Mouse (Mus musculus): ENCODE data around the gene Il4ra. TPM values are rescaled to one million over a fixed set of nuclear protein-coding genes. Genes with fewer than 3 reads are reported as not detected.

The Il4ra gene
- total RNA-seq, 4 experiments from 2014 or later = 5.2 to 10.1 (median 8.0) TPM

- no peak for DNase-seq (ENCODE audit: low spot score in 2 of 2)
These were observed 5.2 kb upstream of the Il4ra start for GRCm38 (mm10) chr7:125546727-125547126.

- no peak for DNase-seq (ENCODE audit: low spot score in 2 of 2)
These were observed 2.0 kb upstream of the Il4ra start for GRCm38 (mm10) chr7:125549916-125550315.

GRCm38 (mm10) chr7:125550881-125551381, 989 bp upstream of the Il4ra start:
- no peak for DNase-seq (ENCODE audit: low spot score in 2 of 2)

GRCm38 (mm10) chr7:125552851-125553555, 1.1 kb downstream of the Il4ra start:
- DNase-seq (ENCODE audit: low spot score in 2 of 2) = no peak

- no peak for DNase-seq (ENCODE audit: low spot score in 2 of 2)
These were observed 1.9 kb downstream of the Il4ra start for GRCm38 (mm10) chr7:125553653-125554428.

- DNase-seq (ENCODE audit: low spot score in 2 of 2) = no peak
These were observed 2.7 kb downstream of the Il4ra start for GRCm38 (mm10) chr7:125554456-125555114.

GRCm38 (mm10) chr7:125555351-125555872, 3.5 kb downstream of the Il4ra start:
- DNase-seq (ENCODE audit: low spot score in 2 of 2) = no peak

- DNase-seq (ENCODE audit: low spot score in 2 of 2) = no peak
These were observed 4.2 kb downstream of the Il4ra start for GRCm38 (mm10) chr7:125556096-125556495.

- no peak for DNase-seq (ENCODE audit: low spot score in 2 of 2)
These were observed 4.9 kb downstream of the Il4ra start for GRCm38 (mm10) chr7:125556865-125557264.

GRCm38 (mm10) chr7:125558401-125558945, 6.6 kb downstream of the Il4ra start:
- DNase-seq (ENCODE audit: low spot score in 2 of 2) = no peak

- DNase-seq (ENCODE audit: low spot score in 2 of 2) = no peak
These were observed 7.1 kb downstream of the Il4ra start for GRCm38 (mm10) chr7:125558997-125559396.

GRCm38 (mm10) chr7:125559537-125559936, 7.6 kb downstream of the Il4ra start:
- no peak for DNase-seq (ENCODE audit: low spot score in 2 of 2)

GRCm38 (mm10) chr7:125560146-125560785, 8.3 kb downstream of the Il4ra start:
- DNase-seq (ENCODE audit: low spot score in 2 of 2) = no peak

GRCm38 (mm10) chr7:125561085-125561690, 9.3 kb downstream of the Il4ra start:
- no peak for DNase-seq (ENCODE audit: low spot score in 2 of 2)

- no peak for DNase-seq (ENCODE audit: low spot score in 2 of 2)
These were observed 10.5 kb downstream of the Il4ra start for GRCm38 (mm10) chr7:125562413-125562812.

GRCm38 (mm10) chr7:125563093-125563492, 11.2 kb downstream of the Il4ra start:
- DNase-seq (ENCODE audit: low spot score in 2 of 2) = no peak

GRCm38 (mm10) chr7:125564316-125565024, 12.6 kb downstream of the Il4ra start:
- DNase-seq (ENCODE audit: low spot score in 2 of 2) = no peak

GRCm38 (mm10) chr7:125565516-125566285, 13.8 kb downstream of the Il4ra start:
- DNase-seq (ENCODE audit: low spot score in 2 of 2) = no peak

- no peak for DNase-seq (ENCODE audit: low spot score in 2 of 2)
These were observed 14.5 kb downstream of the Il4ra start for GRCm38 (mm10) chr7:125566420-125566819.
